ENCODE assay signal across 11 mouse cellular contexts in genomic region chr13:29957731-29958254, GRCm38 (mm10). TPM values are rescaled to one million over a fixed set of nuclear protein-coding genes. Genes with fewer than 3 reads are reported as not detected.
DNase-seq lines count a peak whose midpoint lies in the region; ATAC-seq and TF ChIP-seq lines count a peak whose summit lies in the region.
"Had no signal": no experiment of that assay in that cellular context is flagged by ENCODE, and none has a peak within 500 bp of the region (broad histone marks: within the 10 kb centered on the region; RNA-seq: fewer than 3 reads in every experiment).

No protein-coding gene starts in this region.

- TF ChIP-seq EP300 in liver, postnatal 0 days (IDR thresholded peaks at IDR 0.05; ENCODE audit: low read depth): no peak

- no peak overlapping the region for H3K4me2 ChIP-seq in intestine, embryonic 15.5 days (replicated peaks)
- H3K4me2 ChIP-seq in intestine, postnatal 0 days (replicated peaks; ENCODE audit: low read depth): no peak overlapping the region
- H3K4me2 ChIP-seq in liver, postnatal 0 days (ENCODE audit: low read depth, low read length): no peak overlapping the region
- H3K4me2 ChIP-seq in hindbrain, embryonic 11.5 days (replicated peaks; ENCODE audit: low read depth, low read length): no peak overlapping the region

- no peaks in the 10 kb centered on the region for H3K9me3 ChIP-seq in intestine, embryonic 15.5 days
- H3K9me3 ChIP-seq in intestine, postnatal 0 days (ENCODE audit: control insufficient read depth): no peaks in the 10 kb centered on the region
- H3K9me3 ChIP-seq in embryonic facial prominence, embryonic 10.5 days: peaks cover 4% of the 10 kb centered on the region; the same call in 1 of the 2 replicates
- no peaks in the 10 kb centered on the region for H3K9me3 ChIP-seq in liver, postnatal 0 days (ENCODE audit: low read length)
- H3K9me3 ChIP-seq in hindbrain, embryonic 11.5 days (ENCODE audit: control insufficient read depth, low read length): no peaks in the 10 kb centered on the region

- DNase-seq in embryonic facial prominence, embryonic 10.5 days (ENCODE audit: low spot score): peak; percentile 42
- peak; percentile 27 for DNase-seq in heart, postnatal 4 days
- no peak for DNase-seq in liver, postnatal 0 days
- DNase-seq in MN1 (ENCODE audit: low spot score): no peak
- no peak for DNase-seq in hindbrain, embryonic 11.5 days (ENCODE audit: low spot score)
- no peak for DNase-seq in adrenal gland, adult 18-20 months (ENCODE audit: low spot score in 2 of 2)
- DNase-seq: gastrocnemius, postnatal 14 days; right cerebral cortex, postnatal 14 days had no signal

- peak; percentile 36; the same call in 1 of the 2 replicates for ATAC-seq in intestine, embryonic 15.5 days
- no peak for ATAC-seq in intestine, postnatal 0 days
- peak; percentile 64 for ATAC-seq in liver, postnatal 0 days
- no peak for ATAC-seq in hindbrain, embryonic 11.5 days (ENCODE audit: low FRiP score)

- no peak overlapping the region for H3K4me3 ChIP-seq in intestine, embryonic 15.5 days (replicated peaks)
- no peak overlapping the region for H3K4me3 ChIP-seq in intestine, postnatal 0 days (ENCODE audit: low read depth, low read length)
- no peak overlapping the region for H3K4me3 ChIP-seq in embryonic facial prominence, embryonic 10.5 days
- no peak overlapping the region for H3K4me3 ChIP-seq in liver, postnatal 0 days (ENCODE audit: low read depth, low read length)
- H3K4me3 ChIP-seq in hindbrain, embryonic 11.5 days (ENCODE audit: low read depth, low read length): no peak overlapping the region

- H3K27me3 ChIP-seq in intestine, embryonic 15.5 days (replicated peaks): no peaks in the 10 kb centered on the region
- H3K27me3 ChIP-seq in intestine, postnatal 0 days (replicated peaks; ENCODE audit: control insufficient read depth, insufficient read depth, low read length): no peaks in the 10 kb centered on the region
- H3K27me3 ChIP-seq in embryonic facial prominence, embryonic 10.5 days (replicated peaks; ENCODE audit: low read depth, poor library complexity, severe bottlenecking): no peaks in the 10 kb centered on the region
- no peaks in the 10 kb centered on the region for H3K27me3 ChIP-seq in liver, postnatal 0 days (ENCODE audit: insufficient read depth, low read length)
- H3K27me3 ChIP-seq in hindbrain, embryonic 11.5 days (ENCODE audit: control insufficient read depth, insufficient read depth, low read length): no peaks in the 10 kb centered on the region

- no peaks in the 10 kb centered on the region for H3K36me3 ChIP-seq in intestine, embryonic 15.5 days
- peaks cover 14% of the 10 kb centered on the region; the same call in 1 of the 2 replicates for H3K36me3 ChIP-seq in intestine, postnatal 0 days (ENCODE audit: control insufficient read depth, insufficient read depth)
- peaks cover 96% of the 10 kb centered on the region for H3K36me3 ChIP-seq in embryonic facial prominence, embryonic 10.5 days (replicated peaks)
- H3K36me3 ChIP-seq in liver, postnatal 0 days (replicated peaks; ENCODE audit: insufficient read depth, low read length): peaks cover 2% of the 10 kb centered on the region; the same call in 1 of the 2 replicates
- no peaks in the 10 kb centered on the region for H3K36me3 ChIP-seq in hindbrain, embryonic 11.5 days (ENCODE audit: control insufficient read depth, insufficient read depth, low read length)

- no peak for TF ChIP-seq CTCF in intestine, postnatal 0 days (IDR thresholded peaks at IDR 0.05; ENCODE audit: low read depth)
- TF ChIP-seq CTCF in liver, postnatal 0 days (IDR thresholded peaks at IDR 0.05; ENCODE audit: low read depth): no peak

- WGBS in intestine, embryonic 15.5 days: 71% methylated on average over 9 of the region's 9 CpGs
- 68% methylated on average over 9 of the region's 9 CpGs for WGBS in intestine, postnatal 0 days
- WGBS in embryonic facial prominence, embryonic 10.5 days: 54% methylated on average over 9 of the region's 9 CpGs
- WGBS in liver, postnatal 0 days (ENCODE audit: insufficient replicate concordance): 71% methylated on average over 9 of the region's 9 CpGs
- 70% methylated on average over 9 of the region's 9 CpGs for WGBS in hindbrain, embryonic 11.5 days

- H3K4me1 ChIP-seq in intestine, embryonic 15.5 days (replicated peaks): peaks cover 4% of the 10 kb centered on the region; the same call in 1 of the 2 replicates
- no peaks in the 10 kb centered on the region for H3K4me1 ChIP-seq in intestine, postnatal 0 days (replicated peaks; ENCODE audit: control insufficient read depth, insufficient read depth, low read length)
- peaks cover 27% of the 10 kb centered on the region for H3K4me1 ChIP-seq in embryonic facial prominence, embryonic 10.5 days
- H3K4me1 ChIP-seq in liver, postnatal 0 days (ENCODE audit: insufficient read depth): peaks cover 14% of the 10 kb centered on the region
- H3K4me1 ChIP-seq in hindbrain, embryonic 11.5 days (replicated peaks; ENCODE audit: control insufficient read depth, insufficient read depth, low read length): no peaks in the 10 kb centered on the region

- no peak overlapping the region for H3K9ac ChIP-seq in intestine, embryonic 15.5 days
- H3K9ac ChIP-seq in intestine, postnatal 0 days (ENCODE audit: low read depth, low read length): no peak overlapping the region
- H3K9ac ChIP-seq in liver, postnatal 0 days (replicated peaks): no peak overlapping the region
- no peak overlapping the region for H3K9ac ChIP-seq in hindbrain, embryonic 11.5 days (ENCODE audit: low read depth, low read length)

- no peak overlapping the region for H3K27ac ChIP-seq in intestine, embryonic 15.5 days
- H3K27ac ChIP-seq in intestine, postnatal 0 days (ENCODE audit: low read depth, low read length): no peak overlapping the region
- H3K27ac ChIP-seq in embryonic facial prominence, embryonic 10.5 days (replicated peaks): no peak overlapping the region
- H3K27ac ChIP-seq in liver, postnatal 0 days (ENCODE audit: low read depth): no peak overlapping the region
- no peak overlapping the region for H3K27ac ChIP-seq in hindbrain, embryonic 11.5 days (ENCODE audit: low read depth, low read length)
- H3K27ac ChIP-seq: macrophage had no signal

RNA-seq across cellular contexts. Expression of gene E2f3, which starts 28.1 kb away (rescaled TPM):
- polyA plus RNA-seq in intestine, embryonic 15.5 days (2015; fragmentation: Nextera tagmentation; extraction: Ambion mirVana): 9.7 and 10.6 TPM in 2 replicates
- 4.2 and 4.4 TPM in 2 replicates for polyA plus RNA-seq in intestine, postnatal 0 days (2015; fragmentation: Nextera tagmentation; extraction: Ambion mirVana)
- polyA plus RNA-seq in embryonic facial prominence, embryonic 10.5 days (2016; fragmentation: Nextera tagmentation; extraction: Ambion mirVana): 23.1 and 23.8 TPM in 2 replicates
- 10 to 100 TPM; 15.9 to 18.4 TPM for total RNA-seq in heart, postnatal 4 days (2021)
- 2.4 and 2.6 TPM in 2 replicates for polyA plus RNA-seq in liver, postnatal 0 days (2015; fragmentation: Nextera tagmentation; extraction: Ambion mirVana)
- polyA plus RNA-seq in hindbrain, embryonic 11.5 days (2014; fragmentation: Nextera tagmentation; extraction: Ambion mirVana): 13.0 and 13.3 TPM in 2 replicates
- 10 to 100 TPM in 1 of 2 experiments, 1 to 10 TPM in 1; 6.7 to 10.6 TPM for total RNA-seq in adrenal gland, adult 18-20 months (2021)

Comparison
In these comparisons a context has a peak if more than half of its experiments do, and no peak if none do; other contexts are left out.
1. ATAC-seq: peak in intestine, embryonic 15.5 days (single experiment) and liver, postnatal 0 days (single experiment); none in intestine, postnatal 0 days (single experiment) and hindbrain, embryonic 11.5 days (single experiment).
2. DNase-seq: peak in embryonic facial prominence, embryonic 10.5 days (single experiment) and heart, postnatal 4 days (single experiment); none in liver, postnatal 0 days (single experiment), MN1 (single experiment), hindbrain, embryonic 11.5 days (single experiment) and adrenal gland, adult 18-20 months (0 of 2).